Mouse (Mus musculus) telencephalon, adult 2 months (tissue): Measurements from ENCODE around the gene Nacad.

Experiments
- DNase-seq: peaks from one replicate; pipeline ENCODE4 v3.0.0-alpha.2; 2011; ENCODE audit warnings: low read depth, low spot score

Nacad gene

DNA sequence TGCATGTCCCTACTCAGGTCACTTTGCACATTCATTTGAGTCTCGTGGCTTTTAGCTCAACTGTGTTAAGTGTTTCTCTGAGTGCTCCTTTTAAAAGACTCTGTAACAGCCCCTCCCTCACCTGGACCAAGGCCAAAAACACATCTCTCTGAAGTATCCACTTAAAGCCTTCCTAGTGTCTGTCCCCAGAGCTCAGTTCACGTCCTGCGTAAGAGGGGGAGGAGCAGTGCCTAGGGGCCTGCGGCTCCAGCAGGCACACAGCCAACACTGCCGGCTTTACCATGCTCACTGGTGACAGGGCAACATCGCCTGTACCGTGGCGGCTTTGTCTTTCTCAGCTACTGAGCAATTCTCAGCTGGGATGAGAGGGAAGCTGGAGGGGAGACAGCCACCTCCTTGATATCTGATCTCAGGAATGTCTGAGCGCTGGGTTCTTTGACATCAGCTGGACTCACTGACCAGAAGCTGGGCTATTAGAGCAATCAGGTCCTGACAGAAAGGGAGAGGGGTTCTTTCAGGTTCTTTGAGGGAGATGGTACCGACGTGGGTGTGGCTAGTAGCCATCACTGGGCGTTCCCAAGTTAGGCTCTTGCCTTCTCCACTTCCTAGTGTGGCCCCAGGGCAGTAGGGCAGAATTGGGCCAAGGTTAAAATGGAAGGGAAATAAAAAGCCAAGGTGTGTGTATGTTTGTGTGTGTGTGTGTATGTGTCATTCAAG lies 1.8 kb downstream of the Nacad start:
- peak; percentile 61 for DNase-seq

DNA sequence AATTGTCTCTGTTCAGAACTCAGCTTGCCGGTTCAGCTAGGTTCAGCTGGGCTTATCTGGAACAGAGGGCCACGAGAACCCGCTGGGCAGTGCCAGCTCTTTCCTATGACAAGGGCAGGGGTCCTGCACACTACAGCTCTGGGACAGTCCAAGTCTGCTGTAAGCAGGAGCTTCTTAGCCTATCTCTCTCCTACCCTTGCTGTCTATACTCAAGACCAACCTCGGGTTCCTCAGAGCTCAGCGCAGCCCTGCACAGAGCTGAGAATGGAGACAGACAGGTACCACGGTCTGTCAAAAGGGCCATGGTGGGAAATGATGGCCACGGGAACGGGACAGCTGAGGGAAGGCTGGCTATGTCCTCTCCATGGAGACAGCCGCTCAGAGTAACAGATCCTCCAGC lies 2.6 kb downstream of the Nacad start:
- DNase-seq: no peak

DNA sequence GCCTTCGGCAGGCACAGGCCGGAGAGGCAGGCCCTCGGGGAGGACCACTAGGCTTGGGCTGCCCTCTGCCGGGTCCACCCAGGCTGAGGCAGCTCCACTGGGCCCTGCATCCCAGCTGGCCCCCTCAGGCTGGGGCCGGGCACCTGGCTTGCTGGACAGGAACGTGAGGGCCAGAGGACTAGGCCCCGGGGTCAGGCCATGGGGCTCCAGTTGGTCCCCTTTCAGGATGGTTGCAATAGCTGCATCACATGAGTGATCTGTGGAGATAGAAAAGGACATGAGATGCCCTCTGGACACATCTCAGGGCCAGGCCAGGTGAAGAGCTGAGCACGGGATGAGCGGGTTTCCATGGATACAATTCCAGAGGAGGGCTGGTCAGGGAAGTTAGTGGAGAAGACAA lies 3.2 kb downstream of the Nacad start:
- DNase-seq: no peak

DNA sequence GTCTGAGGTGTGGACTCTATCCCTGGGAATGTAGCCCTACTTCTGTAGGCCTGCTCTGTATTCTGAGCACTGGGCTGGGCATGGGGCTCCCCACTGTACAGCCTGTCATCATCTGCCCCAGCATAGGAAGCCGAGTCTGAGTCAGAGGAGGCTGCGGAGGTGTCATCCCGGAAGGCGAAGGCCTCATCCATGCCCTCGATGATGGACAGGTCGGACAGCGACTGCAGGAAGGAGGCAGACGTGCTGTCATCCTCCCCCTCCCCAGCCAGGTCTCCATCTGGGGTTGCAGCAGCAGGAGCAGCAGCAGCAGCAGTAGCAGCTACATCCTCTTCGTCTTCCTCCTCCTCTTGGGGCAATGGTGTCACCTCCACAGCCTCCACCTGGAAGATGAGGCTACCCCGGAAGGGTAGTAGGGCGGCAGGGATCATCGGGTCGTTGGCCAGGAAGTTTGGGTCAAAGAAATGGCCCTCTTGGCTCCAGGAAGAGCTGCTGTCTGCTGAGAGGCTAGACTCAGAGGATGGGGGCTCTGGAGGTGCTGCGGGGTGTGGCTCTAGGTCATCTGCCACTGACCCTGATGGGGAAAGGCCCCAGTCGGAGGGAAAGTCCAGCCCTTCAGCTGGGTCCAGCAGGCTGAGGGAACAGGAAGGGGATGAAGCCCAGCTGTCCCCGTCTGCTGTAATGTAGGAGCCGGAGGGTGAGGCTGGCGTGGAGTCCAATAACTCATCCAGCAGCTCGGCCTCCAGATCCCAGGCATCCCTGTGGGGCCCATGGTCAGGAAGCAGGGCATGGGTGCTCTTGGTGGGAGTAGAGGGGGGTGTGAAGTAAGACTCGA lies 4.0 kb downstream of the Nacad start:
- no peak for DNase-seq

DNA sequence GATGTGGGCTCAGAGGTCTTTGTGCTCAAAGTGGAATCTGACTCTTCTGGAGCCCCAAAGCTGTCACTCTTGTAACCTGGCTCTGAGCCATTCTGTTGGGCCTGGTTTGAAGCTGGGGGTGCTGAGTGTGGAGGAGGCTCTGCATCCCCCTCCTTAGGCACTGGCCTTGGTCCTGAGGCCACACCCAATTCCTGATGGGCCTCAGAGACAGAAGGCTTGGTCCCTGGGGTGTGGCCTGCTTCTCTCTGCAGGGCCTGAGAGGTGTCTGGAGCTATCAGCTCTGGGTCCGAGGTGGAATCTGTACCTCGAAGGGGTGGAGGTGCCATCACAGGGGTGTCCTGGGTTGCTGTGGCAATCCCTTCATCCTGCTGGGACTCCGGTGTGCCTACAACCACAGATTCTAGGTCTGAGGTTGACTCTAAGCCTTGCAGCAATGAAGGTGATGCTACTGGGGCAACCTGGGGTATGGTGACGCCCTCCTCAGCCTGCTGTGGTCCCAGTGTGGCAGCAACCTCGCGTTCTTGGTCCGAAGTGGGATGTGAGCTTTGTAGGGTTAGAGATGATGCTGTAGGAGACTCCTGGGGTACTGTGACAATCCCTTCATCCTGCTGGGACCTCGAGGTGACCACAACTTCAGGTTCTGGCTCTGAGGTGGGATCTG lies 5.4 kb downstream of the Nacad start:
- no peak for DNase-seq

DNA sequence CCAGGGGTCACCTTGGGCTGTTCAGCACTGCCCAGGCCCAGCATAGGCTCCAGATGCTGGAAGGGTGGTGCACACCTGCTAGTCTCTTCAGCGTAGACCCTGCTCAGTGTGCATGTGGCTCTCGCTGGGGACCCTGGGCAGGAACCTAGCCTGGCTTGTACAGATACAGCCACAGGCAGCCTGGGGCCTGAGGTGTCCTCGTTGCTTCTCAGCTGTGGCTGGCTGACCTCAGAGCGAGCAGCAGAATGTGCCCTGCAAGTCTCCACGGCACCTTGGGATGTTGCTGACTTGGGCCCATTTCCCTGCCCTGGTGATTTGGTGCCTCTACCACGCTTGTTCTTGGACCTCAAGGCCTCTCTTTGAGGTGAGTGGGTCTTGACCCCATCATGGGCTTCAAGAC lies 6.0 kb downstream of the Nacad start:
- DNase-seq: no peak

DNA sequence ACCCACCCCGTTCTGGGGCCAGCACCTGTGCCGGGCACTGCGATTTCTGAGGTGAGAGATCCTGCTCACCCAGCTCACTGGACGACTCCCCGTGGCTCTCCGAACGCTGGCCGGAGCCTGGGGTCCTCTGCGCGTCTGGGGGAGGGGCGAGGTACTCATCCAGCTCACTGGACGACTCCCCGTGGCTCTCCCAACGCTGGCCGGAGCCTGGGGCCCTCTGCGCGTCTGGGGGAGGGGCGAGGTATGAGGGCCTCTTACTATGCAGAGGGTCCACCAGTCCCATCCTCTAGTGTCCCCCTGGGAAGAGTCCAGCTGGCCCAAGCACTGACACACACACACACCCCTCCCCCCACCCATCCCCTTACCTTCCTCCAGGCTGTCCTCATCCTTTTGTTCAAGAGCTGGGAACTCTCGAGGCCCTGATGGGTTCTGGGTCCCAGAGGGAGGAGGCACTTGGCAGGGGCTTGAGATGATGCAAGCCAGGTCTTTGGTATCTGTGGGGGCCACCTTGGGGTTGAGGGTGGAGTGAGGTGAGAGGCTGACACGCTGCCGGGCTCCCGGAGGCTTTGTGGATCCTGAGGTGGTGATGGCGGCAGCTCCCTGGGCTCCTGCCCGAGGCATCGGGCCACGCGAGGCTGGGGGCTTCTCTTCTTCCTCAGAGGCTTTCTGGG lies 6.7 kb downstream of the Nacad start:
- DNase-seq: no peak

DNA sequence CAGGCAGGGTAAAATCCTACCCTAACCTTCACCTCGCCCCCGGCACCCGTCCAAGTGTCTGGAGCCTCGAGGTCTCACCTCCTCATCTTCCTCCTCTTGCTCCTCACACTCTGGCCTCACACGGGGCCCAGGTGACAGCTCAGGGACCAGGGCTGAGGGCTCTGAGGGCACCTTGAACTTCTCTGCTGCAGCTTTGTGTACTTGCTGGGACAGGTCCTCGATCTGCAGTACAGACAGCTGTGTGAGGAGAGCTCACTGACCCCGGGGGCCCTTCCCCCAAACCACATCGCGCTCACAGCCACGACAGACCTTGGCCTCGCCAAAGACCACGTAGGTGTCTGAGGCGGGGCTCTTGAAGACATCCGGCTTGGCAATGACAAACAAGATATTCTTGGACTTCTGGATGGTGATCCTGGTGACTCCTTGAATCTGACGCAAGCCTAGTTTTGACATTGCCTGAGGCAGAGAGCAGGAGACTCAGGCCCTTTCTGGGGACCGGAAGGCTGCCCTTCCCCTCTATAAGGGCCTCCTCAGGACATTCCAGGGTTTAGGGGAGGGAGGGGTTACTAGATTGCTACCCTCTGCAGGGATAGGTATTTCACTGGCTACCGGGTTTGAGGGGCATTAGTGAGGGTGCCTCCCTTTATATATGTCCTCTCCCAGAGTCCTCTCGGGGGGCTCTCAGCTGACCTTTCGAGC lies 7.5 kb downstream of the Nacad start:
- no peak for DNase-seq

DNA sequence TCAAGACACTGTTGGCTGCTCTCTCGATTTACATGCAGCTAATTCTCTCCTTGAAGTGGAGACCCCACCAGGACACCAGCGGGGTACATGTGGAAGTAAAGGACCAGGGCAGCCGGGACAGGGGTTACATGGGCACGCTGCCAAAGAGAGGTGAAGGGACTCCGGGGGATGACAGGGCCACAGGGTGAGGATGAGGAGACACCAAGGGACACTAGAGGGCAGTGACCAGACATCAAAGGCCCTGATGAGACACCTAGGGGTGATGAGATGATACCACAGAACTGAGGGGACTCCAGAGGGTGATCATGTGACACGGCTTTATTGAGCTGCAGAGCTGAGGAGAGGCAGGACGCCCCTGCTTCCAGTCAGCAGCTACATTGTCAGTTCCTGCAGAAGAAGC lies 8.3 kb downstream of the Nacad start:
- no peak for DNase-seq

DNA sequence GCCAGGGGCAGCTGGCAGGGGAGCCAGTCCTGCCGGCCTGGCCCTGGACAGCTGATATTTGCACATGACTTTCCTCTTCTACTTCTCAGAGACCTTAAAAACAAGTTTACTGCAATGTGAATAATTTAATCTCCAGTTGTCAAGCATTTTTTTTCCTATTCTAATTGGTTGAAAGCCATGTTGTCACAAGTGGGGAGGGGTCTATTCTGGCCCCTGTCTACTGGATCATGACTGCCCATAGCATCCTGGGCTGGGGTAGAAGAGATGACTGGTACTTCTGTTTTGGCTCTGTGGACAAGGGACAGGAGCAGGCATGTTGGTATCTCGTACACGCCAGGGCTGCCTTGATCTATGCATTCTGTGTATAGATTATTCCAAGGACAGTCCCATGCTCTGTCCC lies 9.2 kb downstream of the Nacad start:
- DNase-seq: no peak

DNA sequence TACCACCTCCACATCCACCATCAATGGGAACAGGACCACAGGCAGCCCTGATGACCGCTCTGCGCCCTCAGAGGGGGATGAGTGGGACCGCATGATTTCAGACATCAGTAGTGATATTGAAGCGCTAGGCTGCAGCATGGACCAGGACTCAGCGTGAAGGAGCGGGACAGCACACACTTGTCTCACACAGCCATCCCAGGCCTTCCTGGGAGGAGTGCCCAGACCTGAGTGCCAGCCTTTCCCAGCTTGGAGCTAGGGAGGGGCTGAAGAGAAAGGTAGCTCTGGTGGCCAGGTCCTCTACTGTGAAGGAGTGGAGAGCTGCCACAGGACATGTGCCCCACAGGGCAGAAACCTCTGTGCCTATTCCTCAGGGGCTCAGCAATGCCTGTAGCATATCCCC lies 9.6 kb downstream of the Nacad start:
- DNase-seq: no peak

DNA sequence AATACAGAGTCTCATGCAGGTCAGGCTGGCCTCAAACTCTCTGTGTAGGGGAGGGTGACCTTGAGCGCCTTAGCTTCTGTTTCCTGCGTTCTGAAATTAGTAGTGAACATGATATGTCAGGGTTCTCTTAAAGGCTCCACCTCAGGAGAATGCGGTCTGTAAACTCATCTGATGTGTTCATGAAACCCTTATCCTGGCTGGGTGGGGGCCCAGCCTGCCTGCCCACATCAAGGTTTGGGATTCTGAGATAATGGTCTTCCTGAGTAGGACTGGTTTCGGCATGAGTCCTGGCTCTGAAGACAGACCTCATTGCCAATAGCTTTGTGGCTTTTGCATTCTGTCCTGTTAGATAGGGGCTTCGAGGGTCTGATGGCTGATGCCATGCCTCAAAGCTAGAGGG lies 10.5 kb downstream of the Nacad start:
- DNase-seq: no peak

DNA sequence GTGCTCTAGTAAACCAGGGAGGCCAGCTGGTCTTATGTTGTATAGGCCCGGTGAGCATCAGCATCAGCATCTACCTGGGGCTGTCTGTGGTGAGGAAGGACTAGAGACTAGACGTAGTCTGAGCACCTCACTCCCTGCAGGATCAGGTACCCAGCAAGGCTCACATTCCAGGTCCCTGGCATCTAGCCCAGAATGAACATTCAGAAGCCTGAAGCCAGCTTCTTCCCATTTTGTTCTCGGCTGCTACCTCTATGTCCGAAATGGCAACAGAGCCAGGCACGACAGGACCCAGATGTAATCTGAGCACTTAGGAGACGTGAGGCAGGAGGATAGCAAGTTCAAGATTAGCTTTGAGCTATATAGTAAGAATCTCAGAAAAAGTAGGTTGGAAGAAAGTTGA lies 11.0 kb downstream of the Nacad start:
- DNase-seq: no peak

DNA sequence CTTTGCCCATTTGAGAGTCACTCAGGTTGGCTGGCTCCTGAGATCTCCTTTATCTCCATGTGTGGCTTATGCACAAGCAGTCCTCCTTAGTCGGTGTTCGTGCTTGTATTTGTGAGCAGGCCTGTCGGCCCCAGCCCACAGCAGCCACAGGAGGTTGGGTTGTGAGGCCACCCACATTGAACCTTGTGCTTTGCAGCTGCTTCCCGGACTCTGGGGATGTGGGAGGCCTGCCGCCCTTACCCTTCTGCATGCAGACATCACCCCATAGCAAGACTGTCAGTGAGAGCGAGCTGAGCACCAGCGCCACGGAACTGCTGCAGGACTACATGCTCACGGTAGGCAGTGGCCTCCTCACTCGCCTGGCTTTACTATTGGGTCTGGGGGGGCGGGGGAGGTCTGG lies 12.4 kb downstream of the Nacad start:
- DNase-seq: no peak

DNA sequence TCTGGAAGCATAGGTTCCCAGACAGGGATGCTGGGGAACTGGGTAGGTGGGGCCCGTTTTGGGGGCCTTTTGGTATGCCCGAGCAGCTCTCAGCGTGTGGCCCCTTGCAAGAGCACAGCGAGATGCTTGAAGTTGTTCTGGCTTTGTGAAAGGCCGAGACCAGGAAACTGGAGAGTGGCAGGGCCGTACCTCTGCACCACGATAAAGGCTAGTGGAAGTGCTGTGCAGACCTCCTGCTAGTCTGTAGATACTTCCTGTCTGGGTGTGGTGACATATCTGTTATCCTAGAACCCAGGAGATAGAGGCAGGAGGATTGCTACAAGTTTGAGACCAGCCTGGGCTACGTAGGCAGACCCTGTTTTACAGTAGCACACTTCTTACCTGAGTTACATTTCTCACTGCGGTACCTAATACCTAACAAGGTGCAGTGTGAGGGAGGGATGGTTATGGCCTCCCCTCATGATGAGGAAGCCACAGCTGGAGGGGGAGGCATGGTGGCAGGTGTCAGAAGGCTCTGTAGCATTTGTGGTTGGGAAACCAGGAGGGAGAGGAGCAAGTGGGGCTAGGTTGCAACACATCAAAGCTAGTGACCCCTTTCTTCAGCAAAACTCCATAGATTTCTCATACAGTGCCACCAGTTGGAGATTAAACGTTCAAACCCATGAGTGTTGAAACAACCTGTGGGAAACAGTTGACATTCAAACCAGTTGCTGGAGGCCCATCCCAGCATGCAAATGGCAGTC lies 14.7 kb downstream of the Nacad start:
- no peak for DNase-seq

DNA sequence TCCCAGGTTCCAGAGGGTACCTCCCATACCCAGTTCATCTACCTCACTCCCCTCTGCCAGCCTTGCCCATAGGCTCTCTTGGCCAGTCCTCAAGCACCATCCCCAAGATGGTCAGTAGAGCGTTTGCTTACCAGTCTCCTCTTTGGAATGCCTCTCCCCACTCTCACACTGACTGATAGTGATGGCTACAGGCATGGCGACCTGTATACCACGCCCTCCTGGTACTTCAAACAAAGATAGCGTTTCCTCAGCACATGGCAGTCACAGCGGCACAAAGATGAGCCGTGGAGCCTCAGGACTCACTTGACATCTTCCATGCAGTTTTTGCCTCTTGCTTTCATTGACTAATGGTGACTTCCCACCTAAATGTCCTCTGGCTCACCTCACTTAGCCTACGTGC lies 16.0 kb downstream of the Nacad start:
- no peak for DNase-seq

DNA sequence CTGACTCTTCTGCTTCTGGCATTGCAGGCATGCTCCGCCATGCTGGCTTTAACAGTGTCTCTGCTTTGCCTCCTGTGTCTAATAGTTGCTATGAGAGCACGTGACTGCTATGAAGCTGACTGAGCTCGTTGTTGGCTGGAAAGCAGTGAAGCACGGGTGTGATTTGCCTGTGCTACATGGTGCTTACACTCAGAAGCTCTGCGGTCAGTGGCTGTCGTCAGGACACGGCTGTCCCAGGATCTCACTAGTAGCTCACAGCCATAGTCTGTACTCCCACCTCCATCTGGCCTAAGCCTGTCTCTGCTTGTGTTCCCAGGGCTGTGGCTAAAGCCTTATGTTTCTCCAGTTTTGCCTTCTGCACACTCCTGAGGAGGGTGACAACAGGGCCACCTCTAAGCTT lies 17.6 kb downstream of the Nacad start:
- no peak for DNase-seq

DNA sequence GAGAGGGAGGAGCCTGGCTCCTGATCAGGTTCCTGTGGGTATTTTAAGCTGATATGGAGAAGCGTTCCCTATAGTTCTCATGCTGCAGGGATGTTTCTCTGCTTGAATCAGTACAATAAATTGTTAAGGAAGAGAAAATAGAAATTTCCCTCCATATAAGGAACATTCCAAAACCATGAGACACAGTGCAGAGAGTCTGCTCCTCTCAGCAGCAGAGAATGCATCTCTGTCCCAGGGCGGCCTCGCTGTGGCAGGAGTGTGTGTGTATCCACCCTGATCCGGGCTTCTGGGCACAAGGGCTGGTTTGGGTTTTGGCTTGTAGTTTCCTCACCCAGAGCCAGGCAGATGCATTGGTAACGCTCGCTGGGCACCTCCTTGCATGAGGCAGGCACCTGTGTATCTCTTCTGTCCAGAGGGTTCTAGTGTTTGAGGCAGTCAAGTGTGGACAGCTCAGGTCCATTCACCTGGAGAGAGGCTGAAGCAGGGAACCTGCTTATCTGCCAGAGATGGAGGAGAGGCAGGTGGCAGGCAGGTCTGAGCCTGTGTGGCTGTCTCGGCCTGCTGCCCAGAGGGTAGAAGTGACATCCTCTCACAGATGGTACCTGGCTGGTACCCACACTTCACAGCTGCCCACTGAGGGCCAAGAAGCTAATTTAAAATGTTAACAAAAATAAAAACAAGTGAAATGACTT lies 18.5 kb downstream of the Nacad start:
- DNase-seq: no peak

DNA sequence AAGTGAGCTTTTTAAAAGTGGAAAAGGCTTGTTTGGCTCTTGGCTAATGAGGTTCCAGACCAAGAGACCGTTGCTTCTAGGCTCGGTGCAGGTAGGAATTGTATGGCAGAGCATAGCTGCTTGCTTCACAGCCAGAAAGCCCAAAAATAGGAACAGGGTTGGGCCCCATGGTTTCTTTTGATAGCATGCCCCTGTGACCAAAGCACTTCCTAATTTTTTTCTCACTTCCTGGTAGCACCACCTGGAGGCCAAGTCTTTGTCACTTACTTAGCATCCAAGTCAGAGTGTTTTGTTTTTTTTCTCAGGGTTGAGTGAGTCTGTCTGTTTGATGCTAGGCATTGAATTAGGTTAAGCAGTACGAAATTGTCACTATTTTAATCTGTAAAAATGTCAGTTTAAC lies 19.2 kb downstream of the Nacad start:
- DNase-seq: no peak

DNA sequence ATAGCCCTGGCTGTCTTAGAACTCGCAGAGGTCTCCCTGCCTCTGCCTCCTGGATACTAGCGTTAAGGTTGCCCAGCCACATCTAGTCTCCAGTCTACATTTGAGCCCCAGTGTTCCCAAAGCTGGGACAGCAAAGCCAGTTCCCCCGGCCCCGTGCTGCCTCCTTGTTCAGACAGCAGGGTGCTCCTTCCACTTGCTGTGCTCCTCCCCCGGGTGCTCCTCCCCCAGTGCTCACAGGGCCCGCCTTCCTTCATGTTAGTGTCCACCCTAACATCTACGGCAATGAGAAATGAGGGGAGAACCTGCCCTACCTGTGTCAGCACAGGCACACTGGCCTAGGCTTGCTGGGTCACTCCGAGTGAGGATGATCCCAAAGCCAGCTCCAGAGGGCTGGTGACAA lies 20.1 kb downstream of the Nacad start:
- DNase-seq: no peak
